Mouse (Mus musculus): ENCODE measurements around the gene Apeh.

DNA sequence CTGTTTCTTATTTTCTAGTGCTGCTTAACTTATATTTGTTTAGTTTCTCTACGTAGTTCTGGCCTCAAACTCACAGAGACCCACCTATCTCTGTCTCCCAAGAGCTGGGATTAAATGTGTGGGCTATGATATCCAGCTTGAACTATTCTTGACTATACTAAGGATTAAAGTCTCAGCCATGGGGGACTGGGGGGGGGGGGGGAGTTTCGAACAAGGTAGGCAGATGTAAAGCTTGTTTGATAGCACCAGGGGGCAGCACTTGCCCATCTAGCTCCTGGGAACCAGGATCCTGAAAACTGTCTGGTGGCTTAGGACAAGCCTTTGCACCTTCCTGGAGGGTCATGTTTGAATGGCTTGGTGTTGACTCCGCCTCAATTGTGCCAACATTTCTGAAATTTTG, 1.1 kb upstream of the Apeh start:
- TF ChIP-seq POLR2A (IDR thresholded peaks at IDR 0.05; ENCODE audit: control insufficient read depth, low read depth, low read length) (no peak), CTCF (IDR thresholded peaks at IDR 0.05; ENCODE audit: control insufficient read depth, insufficient read depth, insufficient replicate concordance, low read depth, low read length) (peak; percentile 59; the same call in 1 of the 2 replicates)

All from testis, adult 2 months (tissue).